Mouse (Mus musculus): ENCODE measurements around the gene Son.

DNA sequence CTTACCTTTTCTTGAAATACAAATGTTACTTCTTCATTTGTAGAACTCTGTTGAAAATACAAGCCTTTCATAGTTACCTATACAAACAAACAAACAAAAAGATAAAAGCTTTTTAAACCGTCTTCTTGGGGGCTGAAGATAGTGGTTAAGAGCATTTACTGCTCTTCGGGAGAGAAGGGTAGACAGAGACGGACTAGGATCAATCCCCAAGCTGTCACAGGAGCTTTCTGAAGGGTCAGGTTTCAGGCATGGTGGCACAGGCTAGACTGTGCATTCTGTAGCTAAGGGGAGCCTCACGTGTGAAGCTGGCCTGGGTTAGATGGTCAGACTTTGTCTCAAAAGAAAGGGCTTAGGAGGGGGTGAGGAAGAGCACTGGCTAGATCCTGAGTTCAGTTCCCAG lies 70.1 kb downstream of the Son start:
- TF ChIP-seq CTCF (IDR thresholded peaks at IDR 0.05; ENCODE audit: insufficient read depth, low read depth, low read length) (no peak), POLR2A (IDR thresholded peaks at IDR 0.05; ENCODE audit: insufficient read depth, low read depth, low read length) (no peak)

Measured in olfactory bulb, adult 2 months (tissue).